Mouse (Mus musculus): ENCODE results near the gene Mettl8.

The Mettl8 gene

DNA sequence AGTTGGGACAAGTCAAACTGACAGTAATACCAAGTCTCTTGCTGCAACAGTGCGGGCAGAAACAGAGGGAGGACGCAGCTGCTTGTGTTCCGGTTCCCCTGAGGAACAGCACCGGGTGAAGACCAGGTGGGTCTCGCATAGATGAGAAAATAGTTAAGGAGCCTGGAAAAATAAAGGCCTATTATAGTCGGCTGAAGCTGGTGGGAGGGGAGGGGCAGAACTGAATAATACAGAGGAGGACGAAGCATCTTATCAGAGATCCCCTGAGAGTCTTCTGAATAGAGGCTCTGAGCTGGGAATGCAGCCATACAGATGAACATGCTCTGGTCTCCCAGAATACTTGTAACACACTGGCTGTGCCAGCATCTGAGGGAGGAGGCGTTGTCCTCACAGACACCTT lies 21.4 kb downstream of the Mettl8 start:
- no peak for DNase-seq (ENCODE audit: low read depth, low spot score)

DNA sequence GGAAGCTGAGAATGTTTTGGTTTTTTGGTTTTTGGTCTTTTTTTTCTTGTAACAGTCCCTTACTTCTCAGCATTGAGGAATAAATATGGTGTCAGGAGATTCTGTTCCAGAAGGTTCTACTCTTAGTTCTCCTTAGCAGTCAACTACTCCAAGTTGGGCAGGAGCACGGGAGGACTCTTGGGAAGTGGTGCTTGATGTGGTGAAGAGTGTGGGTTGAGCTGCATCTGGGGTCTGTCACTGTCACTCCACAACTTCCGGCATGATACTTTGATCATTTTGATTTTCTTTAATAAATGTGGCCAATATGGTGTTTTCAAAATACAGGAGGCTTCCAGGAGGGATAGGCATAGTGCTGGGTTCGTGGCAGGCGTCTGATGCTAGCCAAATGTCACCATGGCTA lies 22.4 kb downstream of the Mettl8 start:
- DNase-seq (ENCODE audit: low read depth, low spot score) = no peak

DNA sequence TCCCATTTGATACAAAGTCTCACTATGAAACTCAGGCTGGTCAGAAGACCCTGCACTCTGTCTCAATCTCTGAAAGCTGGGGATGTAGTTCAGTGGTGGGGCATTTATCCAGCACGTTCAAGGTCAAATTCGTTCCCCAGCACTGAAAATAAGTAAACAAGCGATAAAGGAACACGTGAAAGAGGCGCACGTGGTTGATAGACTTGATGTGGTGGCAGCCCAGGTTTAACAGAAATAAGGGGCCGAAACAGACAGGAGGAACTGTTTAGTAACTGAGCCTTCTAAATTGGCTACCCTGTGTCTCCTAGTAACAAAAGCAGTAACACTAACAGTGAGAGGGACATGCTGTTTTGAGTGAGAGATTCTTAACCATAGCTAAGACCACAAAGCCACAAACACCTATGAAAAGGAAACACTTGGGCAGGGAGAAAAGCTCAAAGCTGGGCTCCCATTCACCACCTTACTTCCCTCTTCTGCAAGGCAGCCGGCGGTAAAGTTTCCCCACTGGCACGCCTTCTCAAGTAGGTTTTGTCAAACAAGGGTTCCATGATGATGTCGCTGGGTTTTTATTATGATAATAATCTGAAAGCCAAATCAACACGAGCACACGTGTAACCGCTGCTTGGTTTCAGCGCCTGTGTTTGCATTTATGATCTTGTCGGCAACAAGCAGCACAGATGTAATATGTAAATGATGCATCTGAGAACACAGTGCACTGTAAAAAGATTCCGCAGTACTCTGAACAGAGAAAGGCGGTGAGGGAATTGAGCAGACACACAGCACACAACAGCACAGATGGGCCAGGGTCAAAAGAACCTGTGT lies 23.2 kb downstream of the Mettl8 start:
- no peak for DNase-seq (ENCODE audit: low read depth, low spot score)

DNA sequence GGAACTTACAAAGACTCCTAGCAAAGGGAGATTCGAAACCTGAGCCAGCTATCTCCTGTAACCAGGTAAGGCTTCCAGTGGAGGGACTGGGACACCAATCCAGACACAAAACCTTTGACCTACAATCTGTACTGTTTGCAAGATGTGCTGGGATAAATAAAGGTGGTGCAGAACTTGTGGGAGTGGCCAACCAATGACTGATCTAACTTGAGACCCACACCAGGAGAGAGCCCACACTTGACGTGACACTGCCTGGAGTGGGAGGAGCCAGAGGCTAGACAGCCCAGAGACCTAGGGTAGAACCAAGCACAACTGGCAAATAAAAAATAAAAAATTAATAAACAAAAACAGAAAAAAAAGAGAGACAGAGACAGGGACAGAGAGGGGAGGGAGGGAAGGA lies 24.7 kb downstream of the Mettl8 start:
- no peak for DNase-seq (ENCODE audit: low read depth, low spot score)

DNA sequence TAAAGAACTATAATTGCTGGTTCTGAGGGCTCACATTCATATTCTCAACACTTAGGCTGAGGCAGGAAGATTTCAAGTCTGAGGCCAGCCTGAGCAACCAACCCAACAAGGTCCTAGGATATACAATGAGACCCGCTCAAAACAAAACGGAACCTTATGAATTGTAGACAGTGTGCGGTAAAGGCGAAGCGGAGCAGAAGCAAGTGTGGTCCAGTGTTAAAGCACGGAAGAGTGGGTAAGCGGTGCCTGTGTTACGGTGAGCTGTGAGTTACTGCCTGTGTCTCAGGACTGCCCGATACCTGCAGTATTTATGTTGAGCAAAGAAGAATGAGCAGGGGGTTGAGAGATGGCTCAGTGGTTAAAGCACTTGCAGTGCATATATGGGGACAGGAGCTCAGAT lies 27.8 kb downstream of the Mettl8 start:
- DNase-seq (ENCODE audit: low read depth, low spot score) = no peak

DNA sequence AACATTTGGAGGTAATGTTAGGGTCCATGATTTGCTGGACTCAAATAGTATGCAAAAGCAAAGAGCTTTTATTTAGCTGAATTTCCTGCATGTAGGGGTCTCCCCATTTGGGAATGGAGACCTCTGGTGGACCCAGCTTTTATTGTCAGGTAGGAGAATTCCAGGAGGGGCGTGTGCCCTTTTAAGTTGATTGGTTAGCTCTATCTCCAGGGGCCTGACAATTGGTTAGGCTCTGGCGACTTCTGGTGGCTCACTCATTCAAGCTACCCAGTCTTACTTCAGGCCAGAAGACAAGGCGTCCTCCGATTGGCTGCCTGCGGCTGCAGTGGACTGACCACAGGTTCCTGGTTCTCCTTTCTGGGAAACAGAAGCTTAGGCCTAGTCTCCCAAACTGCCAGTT lies 28.6 kb downstream of the Mettl8 start:
- peak; percentile 66 for DNase-seq (ENCODE audit: low read depth, low spot score)

DNA sequence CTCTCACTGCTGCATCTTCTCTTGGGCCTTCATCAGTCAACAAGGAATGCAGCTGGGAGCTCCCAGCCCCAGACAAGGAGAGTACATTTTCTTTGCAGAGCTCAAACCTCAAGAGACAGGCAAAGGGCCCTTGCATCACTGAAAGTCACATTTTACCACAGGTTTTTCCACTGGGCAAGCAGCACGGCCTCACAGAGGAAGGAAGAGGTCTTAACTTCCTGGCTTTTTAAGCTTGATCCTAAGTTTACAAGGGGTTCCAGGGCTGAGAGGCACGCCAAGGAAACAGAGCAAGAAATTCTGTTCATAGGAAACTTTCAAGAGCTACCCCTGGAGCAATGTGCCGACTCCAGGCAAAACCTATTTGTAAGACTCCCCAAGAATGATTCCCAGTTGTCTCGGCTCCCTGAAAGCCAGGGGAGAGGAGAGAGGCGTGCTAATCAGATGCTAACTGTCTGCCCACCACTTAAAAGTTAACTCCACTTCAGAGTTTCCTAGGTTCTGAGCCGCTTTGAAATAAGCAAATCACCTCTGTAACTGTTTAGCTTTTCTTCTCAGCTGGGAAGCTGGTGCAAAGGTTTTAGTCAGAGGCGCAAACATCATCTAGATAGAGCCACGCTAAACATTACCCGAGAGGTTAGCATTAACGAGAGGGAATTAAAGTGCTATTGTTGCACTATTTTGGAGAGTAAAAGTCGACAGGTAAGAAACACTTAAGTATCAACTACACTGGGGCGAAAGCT lies 29.6 kb downstream of the Mettl8 start:
- no peak for DNase-seq (ENCODE audit: low read depth, low spot score)

DNA sequence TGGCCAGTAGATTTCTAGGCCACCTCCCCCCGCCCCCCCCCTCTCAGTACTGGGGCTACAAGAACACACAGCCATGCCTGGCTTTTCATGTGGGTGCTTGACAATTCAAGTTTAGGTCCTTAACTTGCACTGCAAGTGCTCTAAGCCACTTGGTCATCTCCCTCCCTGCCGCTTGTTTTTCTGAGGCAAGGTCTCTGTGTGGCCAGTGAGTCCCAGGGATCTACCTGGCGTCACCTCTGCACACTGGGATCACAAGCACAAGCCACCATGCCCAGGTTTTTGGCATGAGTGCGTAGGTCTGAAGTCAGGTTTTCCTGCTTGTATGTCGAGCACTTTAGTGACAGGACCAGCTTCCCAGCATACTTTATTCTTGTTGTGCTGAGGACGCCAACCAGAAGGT lies 31.4 kb downstream of the Mettl8 start:
- no peak for DNase-seq (ENCODE audit: low read depth, low spot score)

DNA sequence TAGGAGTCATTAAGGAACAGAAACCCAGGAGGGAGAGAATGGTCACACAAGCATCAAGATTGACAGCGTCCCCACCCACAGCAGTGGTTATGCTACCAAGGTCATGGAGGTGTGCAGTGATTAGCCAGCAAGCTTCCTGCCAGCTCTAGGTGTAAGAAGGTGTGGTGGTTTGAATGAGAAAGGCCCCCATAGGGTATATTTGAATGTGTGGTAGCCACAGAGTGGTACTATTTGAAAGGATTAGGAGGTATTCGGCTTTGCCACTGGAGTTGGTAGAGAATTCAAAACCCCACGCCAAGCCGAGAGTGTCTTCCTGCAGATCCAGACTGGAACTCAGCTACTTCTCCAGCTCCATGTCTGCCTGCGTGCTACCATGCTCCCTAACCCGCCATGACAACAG lies 32.4 kb downstream of the Mettl8 start:
- peak; percentile 41 for DNase-seq (ENCODE audit: low read depth, low spot score)

DNA sequence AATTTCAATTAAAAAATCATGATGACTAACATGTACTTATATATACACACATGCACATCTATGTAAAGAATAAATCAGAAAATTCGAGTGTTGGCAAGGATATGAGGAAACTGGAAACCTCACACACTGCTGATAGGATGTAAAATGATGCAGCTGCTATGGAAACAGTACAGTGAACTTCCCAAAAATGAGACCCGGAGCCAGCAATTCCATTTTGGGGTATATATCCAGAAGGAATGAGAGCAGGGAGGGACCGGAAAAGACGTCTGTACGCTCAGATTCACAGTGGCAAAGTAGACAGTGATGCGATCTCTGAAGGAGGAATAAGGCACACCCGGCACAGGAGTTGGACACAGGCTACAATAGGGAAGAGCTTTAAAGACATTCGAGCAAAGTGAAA lies 34.7 kb downstream of the Mettl8 start:
- no peak for DNase-seq (ENCODE audit: low read depth, low spot score)

DNA sequence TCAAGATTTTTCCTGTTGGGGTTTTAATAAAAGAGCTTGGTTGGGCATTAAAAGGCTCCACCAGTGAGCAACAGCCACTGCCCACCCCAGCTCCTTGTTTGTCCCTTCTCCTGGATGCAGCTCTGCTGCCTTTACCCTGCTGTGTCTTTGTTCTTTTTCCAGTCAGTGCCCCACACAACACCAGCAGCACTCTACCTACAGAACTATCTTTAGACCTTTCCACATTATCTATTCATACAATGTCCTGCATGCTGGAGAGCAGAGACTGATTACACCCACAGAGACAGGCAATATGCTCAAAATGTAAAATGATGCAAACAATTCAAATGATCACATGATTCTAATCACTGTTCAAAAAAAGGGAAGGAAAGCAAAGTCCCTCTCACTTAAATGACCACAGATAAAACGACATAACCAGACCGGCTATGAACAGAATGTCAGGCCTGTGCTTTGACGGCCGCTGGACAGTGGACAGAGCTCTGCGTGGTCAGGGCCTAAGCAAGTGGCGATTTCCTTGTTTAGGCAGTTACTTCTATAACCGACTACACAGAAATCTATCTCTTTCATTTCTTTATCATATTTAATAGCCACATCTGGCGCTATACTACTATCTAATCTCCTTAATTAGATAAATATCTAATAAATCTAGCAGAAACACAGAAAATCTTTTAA lies 35.5 kb downstream of the Mettl8 start:
- no peak for DNase-seq (ENCODE audit: low read depth, low spot score)

DNA sequence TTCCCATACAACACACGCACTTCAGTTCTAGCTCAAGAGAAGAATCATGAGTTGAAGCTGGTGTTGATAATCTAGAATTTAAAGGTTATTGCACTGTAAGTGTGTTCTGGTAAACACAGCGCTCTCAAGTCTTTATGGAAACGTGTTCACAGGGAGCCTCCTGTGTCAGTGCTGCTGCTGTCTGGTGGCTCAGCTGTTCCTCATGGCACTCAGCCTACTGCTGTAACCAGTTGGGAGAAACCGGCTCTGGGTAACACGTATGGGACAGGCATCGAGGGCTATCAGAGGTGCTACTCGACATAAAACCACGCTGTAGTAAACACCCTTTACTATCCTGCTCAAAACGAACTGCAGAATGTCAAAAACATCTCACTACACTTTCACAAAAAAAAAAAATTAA lies 36.1 kb downstream of the Mettl8 start:
- DNase-seq (ENCODE audit: low read depth, low spot score) = no peak

DNA sequence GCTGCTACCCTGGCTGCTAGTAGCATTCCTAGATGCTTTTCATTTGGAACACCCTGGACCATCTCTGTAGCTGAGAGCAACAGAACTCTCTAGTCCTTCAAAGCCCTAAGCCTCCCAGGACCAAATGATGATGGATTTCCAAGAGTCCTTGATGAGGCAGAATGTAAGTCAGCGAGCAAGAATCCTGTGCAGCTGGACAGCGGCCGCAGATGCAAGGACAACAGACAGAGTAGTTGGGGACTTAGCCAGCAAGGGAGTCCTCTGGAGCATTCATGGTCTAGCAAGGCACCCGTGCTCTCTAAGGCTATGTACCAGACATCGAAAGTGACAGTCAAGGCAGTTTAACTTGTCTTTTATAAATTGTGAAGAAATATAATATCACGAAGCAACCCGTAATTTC lies 41.9 kb downstream of the Mettl8 start:
- no peak for DNase-seq (ENCODE audit: low read depth, low spot score)

DNA sequence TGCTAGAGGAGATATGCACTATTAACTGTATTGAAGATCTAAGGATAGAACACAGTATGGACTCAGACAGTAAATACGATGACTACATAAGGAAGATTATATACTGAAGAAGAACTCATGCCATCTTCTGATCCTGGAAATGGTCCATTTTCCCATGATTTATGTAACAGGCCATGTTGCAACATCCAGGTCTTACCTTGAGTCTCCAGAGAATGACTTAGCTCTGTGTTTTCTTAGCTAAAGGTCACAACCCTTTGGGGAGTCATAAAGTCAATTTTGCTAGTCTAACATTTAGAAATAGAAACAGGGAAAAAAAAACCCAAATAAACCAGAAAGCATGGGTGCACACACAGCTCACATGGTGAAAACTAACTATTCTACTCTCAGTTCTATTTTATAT lies 43.6 kb downstream of the Mettl8 start:
- DNase-seq (ENCODE audit: low read depth, low spot score) = no peak

DNA sequence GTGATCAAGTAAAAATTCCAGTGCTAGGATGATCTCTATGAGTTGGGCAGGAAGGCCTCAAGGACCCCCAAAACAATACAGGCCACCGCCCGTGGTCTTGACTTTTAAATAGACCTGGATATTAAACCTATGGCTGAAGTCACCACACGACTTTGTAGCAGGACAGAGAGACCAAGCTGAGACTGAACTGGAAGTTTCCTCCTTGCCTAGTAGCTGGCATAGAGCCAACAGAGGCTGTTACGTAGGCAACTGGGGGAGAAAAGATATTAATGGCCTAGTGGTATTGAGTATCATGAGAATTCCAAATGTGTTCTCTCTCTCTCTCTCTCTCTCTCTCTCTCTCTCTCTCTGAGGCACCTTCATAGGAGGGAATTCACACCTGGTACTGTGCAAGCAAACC lies 51.0 kb downstream of the Mettl8 start:
- DNase-seq (ENCODE audit: low read depth, low spot score) = no peak

DNA sequence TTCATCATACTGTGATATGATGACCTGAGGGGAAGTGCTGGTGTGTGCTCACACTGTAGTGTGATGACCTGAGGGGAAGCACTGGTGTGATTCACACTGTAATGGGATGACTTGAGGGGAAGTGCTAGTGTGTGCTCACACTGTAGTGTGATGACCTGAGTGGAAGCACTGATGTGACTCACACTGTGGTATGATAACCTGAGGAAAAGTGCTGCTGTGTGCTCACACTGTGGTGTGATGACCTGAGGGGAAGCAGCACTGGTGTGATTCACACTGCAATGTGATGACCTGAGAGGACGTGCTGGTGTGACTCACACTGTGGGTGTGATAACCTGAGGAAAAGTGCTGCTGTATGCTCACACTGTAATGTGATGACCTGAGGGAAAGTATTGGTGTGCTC lies 52.9 kb downstream of the Mettl8 start:
- DNase-seq (ENCODE audit: low read depth, low spot score) = no peak

DNA sequence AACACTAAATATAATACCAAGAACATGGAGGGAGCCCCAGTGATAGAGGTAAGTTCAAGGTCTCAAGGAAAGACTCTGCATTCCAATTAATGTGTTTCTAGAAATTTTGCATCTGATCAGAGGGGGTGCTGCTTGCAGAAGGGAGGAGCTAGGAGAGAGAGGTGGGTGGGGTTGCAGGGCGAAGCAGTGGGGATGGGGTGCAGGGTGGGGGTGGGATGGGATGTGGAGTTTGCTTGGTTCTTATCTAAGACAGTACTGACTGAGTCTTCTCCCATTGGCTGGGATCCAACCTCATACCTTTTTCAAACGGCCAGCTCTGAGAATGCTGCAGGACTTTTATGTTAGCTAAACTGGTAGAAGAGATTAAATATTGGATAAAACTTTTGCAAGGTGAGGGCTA lies 56.6 kb downstream of the Mettl8 start:
- no peak for DNase-seq (ENCODE audit: low read depth, low spot score)

DNA sequence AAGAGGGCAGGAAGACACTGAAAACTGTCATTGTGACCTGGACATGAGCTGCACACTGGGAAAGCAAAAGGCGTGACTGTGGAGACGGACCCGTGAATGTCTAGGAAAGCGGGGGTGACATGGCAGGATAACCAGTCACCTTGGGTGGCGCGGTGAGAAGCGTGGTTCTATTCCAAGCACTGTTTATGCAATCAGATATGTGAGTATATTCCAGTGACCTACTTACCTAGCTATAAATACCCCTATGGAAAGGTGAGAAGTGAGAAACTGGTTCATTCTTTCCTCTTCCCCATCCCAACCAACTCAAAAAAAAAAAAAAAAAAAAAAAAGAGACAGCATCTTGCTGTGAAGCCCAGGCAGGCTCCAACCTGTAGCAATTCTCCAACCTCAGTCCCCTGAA lies 58.9 kb downstream of the Mettl8 start:
- no peak for DNase-seq (ENCODE audit: low read depth, low spot score)

DNA sequence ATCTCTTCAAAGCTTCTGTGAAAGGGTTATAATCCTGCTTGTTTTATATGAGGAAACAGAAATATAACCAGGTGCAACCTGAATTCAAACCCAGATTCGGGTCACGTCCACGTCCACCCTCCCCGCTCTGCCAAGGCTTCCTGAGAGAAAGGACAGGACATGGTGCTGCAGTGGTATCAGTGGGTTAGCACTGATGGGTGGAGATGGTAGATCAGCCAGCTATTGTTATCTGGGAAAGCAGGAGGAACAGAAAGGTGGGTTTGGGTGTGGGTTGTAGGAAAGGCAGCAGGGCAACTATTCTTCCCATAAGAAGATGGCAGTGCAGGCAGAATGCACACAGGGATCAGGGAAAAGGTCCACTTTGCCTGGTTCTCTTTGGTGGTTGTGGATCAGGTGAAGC lies 59.5 kb downstream of the Mettl8 start:
- no peak for DNase-seq (ENCODE audit: low read depth, low spot score)

DNA sequence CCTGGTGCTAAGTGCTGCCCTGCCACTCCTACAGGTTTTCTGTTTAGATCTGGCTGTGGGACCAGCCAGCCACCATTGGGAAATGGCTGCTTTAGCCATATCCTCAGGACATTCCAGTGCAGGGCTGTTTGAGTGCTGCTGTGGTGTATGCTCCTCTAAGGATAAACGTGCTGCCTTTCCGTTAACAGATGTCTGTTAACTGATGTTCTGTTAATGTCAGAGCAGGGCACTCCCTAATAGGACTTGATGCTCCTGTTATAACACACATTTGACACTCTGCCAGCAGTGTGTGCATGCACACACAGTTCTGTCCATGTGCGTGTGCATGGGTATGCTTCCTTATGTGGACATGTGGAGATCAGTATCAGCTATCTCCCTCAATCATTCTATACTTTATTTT lies 61.6 kb downstream of the Mettl8 start:
- DNase-seq (ENCODE audit: low read depth, low spot score) = no peak

DNA sequence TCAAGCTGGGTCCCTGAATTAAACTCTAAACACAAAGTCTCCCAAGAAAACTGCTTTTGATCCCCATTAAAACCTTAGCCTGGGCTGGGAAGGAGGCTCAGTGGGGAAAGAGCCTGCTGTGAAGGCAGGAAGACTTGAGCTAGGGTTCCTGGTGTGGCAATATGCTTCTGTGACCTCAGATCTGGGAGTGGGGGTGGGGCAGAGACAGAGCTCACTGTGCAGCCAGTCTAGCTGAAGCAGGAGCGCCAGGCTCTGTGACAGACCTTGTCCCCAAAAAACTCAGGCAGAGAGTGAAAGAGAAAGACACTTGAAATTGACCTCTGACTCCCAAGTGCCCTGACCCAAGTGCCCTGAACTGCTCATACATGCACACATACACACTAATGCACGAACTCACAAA lies 62.7 kb downstream of the Mettl8 start:
- DNase-seq (ENCODE audit: low read depth, low spot score) = no peak

DNA sequence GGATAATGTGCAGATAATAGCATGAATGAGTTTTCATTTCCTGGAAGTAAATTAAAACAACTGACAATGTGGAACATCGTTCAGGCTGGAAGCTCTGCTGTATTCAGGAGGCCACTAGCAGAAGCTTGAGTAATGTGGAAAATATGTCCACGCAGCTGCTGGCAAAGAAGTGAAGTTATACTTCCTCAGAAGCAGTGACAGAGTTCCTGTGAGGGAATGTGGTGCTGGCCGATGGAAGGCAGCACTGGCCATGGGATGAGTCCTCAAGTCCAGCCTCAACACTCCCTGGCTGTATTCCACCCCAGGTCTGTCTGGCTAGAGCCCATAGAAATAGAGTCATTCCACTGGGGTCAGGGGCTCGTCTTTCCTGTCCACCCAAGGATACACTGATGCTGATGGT lies 65.2 kb downstream of the Mettl8 start:
- no peak for DNase-seq (ENCODE audit: low read depth, low spot score)

Data from ZHBTc4 (cell line).